Mouse (Mus musculus): ENCODE results near the gene Ckap4. TPM values are rescaled to one million over a fixed set of nuclear protein-coding genes. Genes with fewer than 3 reads are reported as not detected.
A peak's percentile ranks its signal among the peaks of the same experiment; 100 is the strongest.

Gene Ckap4
- polyA plus RNA-seq, 2 experiments: 143 to 189 TPM

DNA sequence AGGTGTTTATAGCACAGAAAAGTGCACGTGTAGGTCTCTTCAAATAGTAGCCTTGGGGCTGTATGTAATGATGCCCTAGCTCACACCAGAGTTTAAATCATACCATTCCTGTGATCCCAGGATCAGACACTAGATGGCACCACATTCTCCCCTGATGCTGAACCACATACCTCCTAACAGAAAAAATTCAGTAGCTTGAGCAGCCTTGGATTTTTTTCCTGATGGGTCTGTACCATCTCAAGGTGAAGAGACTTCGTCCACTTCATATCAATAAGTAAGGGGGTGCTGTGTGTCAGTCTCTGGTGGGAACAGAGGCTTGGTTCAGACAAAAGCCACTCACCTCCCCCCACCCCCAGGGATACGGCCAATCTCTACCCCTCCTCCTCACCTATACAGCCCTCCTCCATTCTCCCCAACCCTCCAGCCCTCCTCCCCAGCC is 18.3 kb downstream of the Ckap4 start:
- 23% methylated on average over 3 of the region's 3 CpGs for WGBS
- peak; percentile 80 for DNase-seq (ENCODE audit: low spot score)
- TF ChIP-seq POLR2A (IDR thresholded peaks at IDR 0.05; ENCODE audit: borderline replicate concordance, extremely low read depth, insufficient read depth, insufficient read length): no peak

GRCm38 (mm10) chr10:84514038-84514578 is 19.8 kb downstream of the Ckap4 start:
- no peak for ATAC-seq (ENCODE audit: low FRiP score, low read depth)
- TF ChIP-seq POLR2A (IDR thresholded peaks at IDR 0.05; ENCODE audit: borderline replicate concordance, extremely low read depth, insufficient read depth, insufficient read length): no peak
- Histone ChIP-seq H3K36me3 (ENCODE audit: control insufficient read depth, insufficient read depth, low read length) (no peaks in the 10 kb centered on the region), H3K27me3 (ENCODE audit: control insufficient read depth, insufficient read depth, low read length) (no peaks in the 10 kb centered on the region), H3K4me1 (ENCODE audit: control insufficient read depth, insufficient read depth, low read length) (no peaks in the 10 kb centered on the region), H3K27ac (replicated peaks; ENCODE audit: low read depth, low read length) (no peak overlapping the region), H3K4me3 (replicated peaks; ENCODE audit: low read length) (no peak overlapping the region), H3K9ac (ENCODE audit: low read depth, low read length, severe bottlenecking) (no peak overlapping the region), H3K9me3 (ENCODE audit: control insufficient read depth, low read length) (no peaks in the 10 kb centered on the region), H3K4me2 (replicated peaks; ENCODE audit: low read depth, low read length, severe bottlenecking) (no peak overlapping the region)
- 44% methylated on average over 5 of the region's 5 CpGs for WGBS
- peak; percentile 26 for DNase-seq (ENCODE audit: low spot score)

More for the DNA sequence above, 18.3 kb downstream of the Ckap4 start:
- peak; percentile 44; the same call in 1 of the 2 replicates for ATAC-seq (ENCODE audit: low FRiP score, low read depth)
- H3K4me3 ChIP-seq (replicated peaks; ENCODE audit: low read length): no peak overlapping the region
- no peaks in the 10 kb centered on the region for H3K9me3 ChIP-seq (ENCODE audit: control insufficient read depth, low read length)
- H3K4me1 ChIP-seq (ENCODE audit: control insufficient read depth, insufficient read depth, low read length): no peaks in the 10 kb centered on the region
- no peak overlapping the region for H3K27ac ChIP-seq (replicated peaks; ENCODE audit: low read depth, low read length)
- no peaks in the 10 kb centered on the region for H3K27me3 ChIP-seq (ENCODE audit: control insufficient read depth, insufficient read depth, low read length)
- no peak overlapping the region for H3K9ac ChIP-seq (ENCODE audit: low read depth, low read length, severe bottlenecking)
- H3K4me2 ChIP-seq (replicated peaks; ENCODE audit: low read depth, low read length, severe bottlenecking): no peak overlapping the region
- no peaks in the 10 kb centered on the region for H3K36me3 ChIP-seq (ENCODE audit: control insufficient read depth, insufficient read depth, low read length)

- DNase-seq (ENCODE audit: low spot score): no peak
- H3K9ac ChIP-seq (ENCODE audit: low read depth, low read length, severe bottlenecking): no peak overlapping the region
- no peak overlapping the region for H3K4me2 ChIP-seq (replicated peaks; ENCODE audit: low read depth, low read length, severe bottlenecking)
- ATAC-seq (ENCODE audit: low FRiP score, low read depth): no peak
- H3K27ac ChIP-seq (replicated peaks; ENCODE audit: low read depth, low read length): no peak overlapping the region
- H3K9me3 ChIP-seq (ENCODE audit: control insufficient read depth, low read length): no peaks in the 10 kb centered on the region
- no peaks in the 10 kb centered on the region for H3K4me1 ChIP-seq (ENCODE audit: control insufficient read depth, insufficient read depth, low read length)
- TF ChIP-seq POLR2A (IDR thresholded peaks at IDR 0.05; ENCODE audit: borderline replicate concordance, extremely low read depth, insufficient read depth, insufficient read length): no peak
- no peak overlapping the region for H3K4me3 ChIP-seq (replicated peaks; ENCODE audit: low read length)
- no peaks in the 10 kb centered on the region for H3K27me3 ChIP-seq (ENCODE audit: control insufficient read depth, insufficient read depth, low read length)
- no peaks in the 10 kb centered on the region for H3K36me3 ChIP-seq (ENCODE audit: control insufficient read depth, insufficient read depth, low read length)
These were observed 21.1 kb downstream of the Ckap4 start for GRCm38 (mm10) chr10:84512766-84513165.

GRCm38 (mm10) chr10:84508603-84509002 is 25.3 kb downstream of the Ckap4 start:
- H3K4me1 ChIP-seq (ENCODE audit: control insufficient read depth, insufficient read depth, low read length): no peaks in the 10 kb centered on the region
- H3K27me3 ChIP-seq (ENCODE audit: control insufficient read depth, insufficient read depth, low read length): no peaks in the 10 kb centered on the region
- H3K36me3 ChIP-seq (ENCODE audit: control insufficient read depth, insufficient read depth, low read length): no peaks in the 10 kb centered on the region
- 90% methylated on average over 1 of the region's 1 CpGs for WGBS
- H3K9ac ChIP-seq (ENCODE audit: low read depth, low read length, severe bottlenecking): no peak overlapping the region
- H3K9me3 ChIP-seq (ENCODE audit: control insufficient read depth, low read length): no peaks in the 10 kb centered on the region
- DNase-seq (ENCODE audit: low spot score) (no peak), ATAC-seq (ENCODE audit: low FRiP score, low read depth) (no peak)
- H3K4me3 ChIP-seq (replicated peaks; ENCODE audit: low read length): no peak overlapping the region
- no peak overlapping the region for H3K4me2 ChIP-seq (replicated peaks; ENCODE audit: low read depth, low read length, severe bottlenecking)
- H3K27ac ChIP-seq (replicated peaks; ENCODE audit: low read depth, low read length): no peak overlapping the region
- TF ChIP-seq POLR2A (IDR thresholded peaks at IDR 0.05; ENCODE audit: borderline replicate concordance, extremely low read depth, insufficient read depth, insufficient read length): no peak

DNA sequence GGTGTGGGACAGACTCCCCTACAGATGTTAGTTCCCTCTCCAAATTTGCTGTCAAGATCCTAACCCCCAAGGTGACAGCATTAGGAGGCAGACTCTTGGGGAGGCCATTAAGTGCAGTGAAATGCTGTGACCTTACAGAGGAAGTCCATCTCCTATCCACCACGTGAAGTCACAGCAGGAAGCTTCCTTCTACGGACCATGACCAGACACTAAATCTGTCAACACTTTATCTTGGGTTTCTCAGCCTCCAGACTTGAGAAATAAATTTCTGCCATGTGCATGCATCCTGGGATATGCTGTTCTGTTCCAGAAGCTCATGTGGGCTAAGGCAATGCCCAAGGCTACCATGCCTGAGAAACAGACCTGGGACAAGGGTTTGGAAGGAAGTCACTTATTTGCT is 35.0 kb downstream of the Ckap4 start:
- Histone ChIP-seq H3K4me2 (replicated peaks; ENCODE audit: low read depth, low read length, severe bottlenecking) (no peak overlapping the region), H3K9me3 (ENCODE audit: control insufficient read depth, low read length) (no peaks in the 10 kb centered on the region), H3K4me3 (replicated peaks; ENCODE audit: low read length) (no peak overlapping the region), H3K4me1 (ENCODE audit: control insufficient read depth, insufficient read depth, low read length) (peaks cover 4% of the 10 kb centered on the region; the same call in 1 of the 2 replicates), H3K27me3 (ENCODE audit: control insufficient read depth, insufficient read depth, low read length) (no peaks in the 10 kb centered on the region), H3K27ac (replicated peaks; ENCODE audit: low read depth, low read length) (no peak overlapping the region), H3K36me3 (ENCODE audit: control insufficient read depth, insufficient read depth, low read length) (no peaks in the 10 kb centered on the region), H3K9ac (ENCODE audit: low read depth, low read length, severe bottlenecking) (no peak overlapping the region)
- ATAC-seq (ENCODE audit: low FRiP score, low read depth): no peak
- TF ChIP-seq POLR2A (IDR thresholded peaks at IDR 0.05; ENCODE audit: borderline replicate concordance, extremely low read depth, insufficient read depth, insufficient read length): no peak
- WGBS: 11% methylated on average over 2 of the region's 2 CpGs
- DNase-seq (ENCODE audit: low spot score): no peak
